Mouse (Mus musculus) forebrain, embryonic 10.5 days (tissue): ENCODE data around the gene Slit1. TPM values are rescaled to one million over a fixed set of nuclear protein-coding genes. Genes with fewer than 3 reads are reported as not detected.

Experiments
- DNase-seq: peaks from one replicate; pipeline ENCODE4 v3.0.0-alpha.2; 2017; ENCODE audit warnings: low spot score; ENCODE audit errors: extremely low spot score
- H3K27ac ChIP-seq: fragments of 300-500 bp; sonication (generic); 2 replicates; pipeline ENCODE4 v1.5.1; 2016; ENCODE audit warnings: mild to moderate bottlenecking
- H3K27me3 ChIP-seq: fragments of 300-500 bp; sonication (generic); 2 replicates; pipeline ENCODE4 v1.6.1; 2016; ENCODE audit warnings: mild to moderate bottlenecking; ENCODE audit not compliant: poor library complexity, severe bottlenecking
- H3K36me3 ChIP-seq: fragments of 300-500 bp; sonication (generic); replicated peaks from 2 replicates; pipeline ENCODE4 v1.6.1; 2016; ENCODE audit warnings: mild to moderate bottlenecking, moderate library complexity
- H3K4me1 ChIP-seq: fragments of 300-500 bp; sonication (generic); 2 replicates; pipeline ENCODE4 v1.6.1; 2016
- H3K4me3 ChIP-seq: fragments of 300-500 bp; sonication (generic); 2 replicates; pipeline ENCODE4 v1.5.1; 2016; ENCODE audit warnings: mild to moderate bottlenecking, moderate library complexity
- H3K9me3 ChIP-seq: fragments of 300-500 bp; sonication (generic); 2 replicates; pipeline ENCODE4 v1.6.1; 2016; ENCODE audit warnings: mild to moderate bottlenecking, moderate library complexity
- WGBS: fragments of 180-500 bp; shearing (Covaris S2); methylation state at CpG from one replicate; pipeline ENCODE4 v1.1.7; 2016; 5-methylcytosine and 5-hydroxymethylcytosine counted together
- polyA plus RNA-seq: library from polyadenylated mRNA; unstranded; fragments of >200 nt; fragmentation: Nextera tagmentation; extraction: Ambion mirVana; gene quantifications from 2 replicates; pipeline ENCODE4 v1.2.1, GENCODE M21; 2016

The Slit1 gene
- polyA plus RNA-seq, 1 experiment from 2014 or later: 1.4 TPM

- Histone ChIP-seq H3K27me3 (peaks cover 14% of the 10 kb centered on the region), H3K4me1 (peaks cover 7% of the 10 kb centered on the region), H3K27ac (no peak overlapping the region), H3K9me3 (no peaks in the 10 kb centered on the region), H3K4me3 (no peak overlapping the region), H3K36me3 (no peaks in the 10 kb centered on the region)
- DNase-seq: no peak
- 87% methylated on average over 11 of the region's 11 CpGs for WGBS
These were observed 114.5 kb downstream of the Slit1 start for GRCm38 (mm10) chr19:41628970-41629369.

GRCm38 (mm10) chr19:41620366-41621092, 122.9 kb downstream of the Slit1 start:
- Histone ChIP-seq H3K4me1 (peaks cover 33% of the 10 kb centered on the region), H3K4me3 (no peak overlapping the region), H3K36me3 (no peaks in the 10 kb centered on the region), H3K9me3 (no peaks in the 10 kb centered on the region), H3K27me3 (peaks cover 47% of the 10 kb centered on the region), H3K27ac (no peak overlapping the region)
- no peak for DNase-seq
- 90% methylated on average over 14 of the region's 14 CpGs for whole genome bisulfite sequencing

GRCm38 (mm10) chr19:41618771-41619385, 124.6 kb downstream of the Slit1 start:
- Histone ChIP-seq H3K4me1 (peaks cover 50% of the 10 kb centered on the region), H3K9me3 (no peaks in the 10 kb centered on the region), H3K27ac (no peak overlapping the region), H3K27me3 (peaks cover 63% of the 10 kb centered on the region), H3K4me3 (no peak overlapping the region), H3K36me3 (no peaks in the 10 kb centered on the region)
- DNase-seq: no peak
- 86% methylated on average over 19 of the region's 19 CpGs for WGBS

- H3K4me3 ChIP-seq: no peak overlapping the region
- no peak overlapping the region for H3K27ac ChIP-seq
- H3K27me3 ChIP-seq: peaks cover 70% of the 10 kb centered on the region
- no peaks in the 10 kb centered on the region for H3K36me3 ChIP-seq
- no peak for DNase-seq
- H3K4me1 ChIP-seq: peaks cover 56% of the 10 kb centered on the region
- 69% methylated on average over 6 of the region's 6 CpGs for WGBS
- no peaks in the 10 kb centered on the region for H3K9me3 ChIP-seq
These were observed 125.3 kb downstream of the Slit1 start for GRCm38 (mm10) chr19:41618153-41618657.

- H3K9me3 ChIP-seq: no peaks in the 10 kb centered on the region
- no peaks in the 10 kb centered on the region for H3K36me3 ChIP-seq
- peaks cover 67% of the 10 kb centered on the region for H3K4me1 ChIP-seq
- no peak overlapping the region for H3K27ac ChIP-seq
- H3K4me3 ChIP-seq: no peak overlapping the region
- WGBS: 67% methylated on average over 13 of the region's 13 CpGs
- H3K27me3 ChIP-seq: peaks cover 80% of the 10 kb centered on the region
- DNase-seq: no peak
These were observed 126.4 kb downstream of the Slit1 start for GRCm38 (mm10) chr19:41617102-41617501.

GRCm38 (mm10) chr19:41616274-41616673, 127.2 kb downstream of the Slit1 start:
- Histone ChIP-seq H3K27me3 (peaks cover 81% of the 10 kb centered on the region), H3K36me3 (no peaks in the 10 kb centered on the region), H3K27ac (peak overlapping the region; percentile 48), H3K4me3 (no peak overlapping the region), H3K9me3 (no peaks in the 10 kb centered on the region), H3K4me1 (peaks cover 67% of the 10 kb centered on the region)
- 75% methylated on average over 6 of the region's 6 CpGs for WGBS
- DNase-seq: no peak

- peaks cover 80% of the 10 kb centered on the region for H3K27me3 ChIP-seq
- H3K4me3 ChIP-seq: no peak overlapping the region
- no peaks in the 10 kb centered on the region for H3K36me3 ChIP-seq
- 58% methylated on average over 11 of the region's 11 CpGs for WGBS
- DNase-seq: peak; percentile 55
- peaks cover 67% of the 10 kb centered on the region for H3K4me1 ChIP-seq
- peak overlapping the region; percentile 2; the same call in 1 of the 2 replicates for H3K27ac ChIP-seq
- H3K9me3 ChIP-seq: 0 out of 2 replicates have a peak, but pooled peaks cover 3% of the 10 kb centered on the region
These were observed 127.8 kb downstream of the Slit1 start for GRCm38 (mm10) chr19:41615606-41616224.

GRCm38 (mm10) chr19:41613325-41614087, 130.0 kb downstream of the Slit1 start:
- peak overlapping the region; percentile 35 for H3K4me3 ChIP-seq
- H3K27me3 ChIP-seq: peaks cover 66% of the 10 kb centered on the region
- H3K27ac ChIP-seq: peak overlapping the region; percentile 68
- H3K9me3 ChIP-seq: 0 out of 2 replicates have a peak, but pooled peaks cover 6% of the 10 kb centered on the region
- WGBS: 29% methylated on average over 16 of the region's 16 CpGs
- H3K4me1 ChIP-seq: peaks cover 62% of the 10 kb centered on the region
- DNase-seq: peak; percentile 66
- 0 out of 2 replicates have a peak, but pooled peaks cover 2% of the 10 kb centered on the region for H3K36me3 ChIP-seq

- 0 out of 2 replicates have a peak, but pooled peaks cover 2% of the 10 kb centered on the region for H3K36me3 ChIP-seq
- peaks cover 45% of the 10 kb centered on the region for H3K4me1 ChIP-seq
- H3K27ac ChIP-seq: no peak overlapping the region
- H3K27me3 ChIP-seq: peaks cover 55% of the 10 kb centered on the region
- 88% methylated on average over 6 of the region's 6 CpGs for WGBS
- H3K9me3 ChIP-seq: 0 out of 2 replicates have a peak, but pooled peaks cover 6% of the 10 kb centered on the region
- H3K4me3 ChIP-seq: no peak overlapping the region
- DNase-seq: no peak
These were observed 131.8 kb downstream of the Slit1 start for GRCm38 (mm10) chr19:41611683-41612082.

GRCm38 (mm10) chr19:41606208-41606987, 137.1 kb downstream of the Slit1 start:
- WGBS: 83% methylated on average over 10 of the region's 10 CpGs
- 0 out of 2 replicates have a peak, but pooled peaks cover 6% of the 10 kb centered on the region for H3K9me3 ChIP-seq
- no peak for DNase-seq
- H3K36me3 ChIP-seq: 0 out of 2 replicates have a peak, but pooled peaks cover 2% of the 10 kb centered on the region
- no peak overlapping the region for H3K4me3 ChIP-seq
- H3K27ac ChIP-seq: no peak overlapping the region
- peaks cover 5% of the 10 kb centered on the region; the same call in 1 of the 2 replicates for H3K27me3 ChIP-seq
- no peaks in the 10 kb centered on the region for H3K4me1 ChIP-seq

GRCm38 (mm10) chr19:41600647-41601046, 142.8 kb downstream of the Slit1 start:
- peaks cover 12% of the 10 kb centered on the region for H3K4me1 ChIP-seq
- H3K27me3 ChIP-seq: no peaks in the 10 kb centered on the region
- 51% methylated on average over 11 of the region's 11 CpGs for WGBS
- H3K9me3 ChIP-seq: no peaks in the 10 kb centered on the region
- no peak overlapping the region for H3K27ac ChIP-seq
- no peak overlapping the region for H3K4me3 ChIP-seq
- DNase-seq: no peak
- no peaks in the 10 kb centered on the region for H3K36me3 ChIP-seq
